Mouse (Mus musculus): ENCODE measurements around the gene Mep1a. TPM values are rescaled to one million over a fixed set of nuclear protein-coding genes. Genes with fewer than 3 reads are reported as not detected.
A peak's percentile ranks its signal among the peaks of the same experiment; 100 is the strongest.
"Not testable (repeated sequence)": the region's sequence is repeated elsewhere in the genome, so short reads cannot be mapped to it uniquely, and the experiment has no call there.

The Mep1a gene
- 0.06 TPM in 1 of 2 replicates, not detected in the other for polyA plus RNA-seq (2015; fragmentation: Nextera tagmentation; extraction: Ambion mirVana)

GRCm38 (mm10) chr17:43502592-43502991 lies at the start of gene Mep1a:
Gene Mep1a (minus strand): TSS chr17:43502812.
- Histone ChIP-seq H3K9ac (replicated peaks) (no peak within 1 kb of the TSS), H3K36me3 (replicated peaks; ENCODE audit: insufficient read depth, low read length) (no peaks in the 10 kb centered on the region), H3K4me3 (ENCODE audit: low read depth, low read length) (no peak within 1 kb of the TSS), H3K4me1 (ENCODE audit: insufficient read depth) (no peaks in the 10 kb centered on the region), H3K4me2 (ENCODE audit: low read depth, low read length) (no peak within 1 kb of the TSS), H3K27me3 (ENCODE audit: insufficient read depth, low read length) (no peaks in the 10 kb centered on the region), H3K27ac (ENCODE audit: low read depth) (no peak within 1 kb of the TSS), H3K9me3 (ENCODE audit: low read length) (no peaks in the 10 kb centered on the region)
- 82% methylated on average over 9 of the region's 9 CpGs for WGBS (ENCODE audit: insufficient replicate concordance)
- ATAC-seq, result no peak
- DNase-seq, result no peak
- no peak for TF ChIP-seq CTCF (IDR thresholded peaks at IDR 0.05; ENCODE audit: low read depth)
- TF ChIP-seq EP300 (IDR thresholded peaks at IDR 0.05; ENCODE audit: low read depth), result no peak

- WGBS (ENCODE audit: insufficient replicate concordance), result 69% methylated on average over 3 of the region's 3 CpGs
Measured at GRCm38 (mm10) chr17:43551122-43551630, 48.6 kb upstream of the Mep1a start.

GRCm38 (mm10) chr17:43544040-43544439 lies 41.4 kb upstream of the Mep1a start:
- no peaks in the 10 kb centered on the region for H3K9me3 ChIP-seq (ENCODE audit: low read length)
- H3K4me2 ChIP-seq (ENCODE audit: low read depth, low read length), result no peak overlapping the region
- H3K36me3 ChIP-seq (replicated peaks; ENCODE audit: insufficient read depth, low read length), result no peaks in the 10 kb centered on the region
- no peaks in the 10 kb centered on the region; the same call in 1 of the 2 replicates for H3K4me1 ChIP-seq (ENCODE audit: insufficient read depth)
- ATAC-seq (no peak), DNase-seq (no peak)
- no peak overlapping the region for H3K9ac ChIP-seq (replicated peaks)
- H3K27me3 ChIP-seq (ENCODE audit: insufficient read depth, low read length), result no peaks in the 10 kb centered on the region
- no peak overlapping the region for H3K27ac ChIP-seq (ENCODE audit: low read depth)
- no peak for TF ChIP-seq EP300 (IDR thresholded peaks at IDR 0.05; ENCODE audit: low read depth)
- TF ChIP-seq CTCF (IDR thresholded peaks at IDR 0.05; ENCODE audit: low read depth), result no peak
- no peak overlapping the region for H3K4me3 ChIP-seq (ENCODE audit: low read depth, low read length)
- WGBS (ENCODE audit: insufficient replicate concordance), result 53% methylated on average over 4 of the region's 4 CpGs

More at GRCm38 (mm10) chr17:43551122-43551630, 48.6 kb upstream of the Mep1a start:
- Histone ChIP-seq H3K9ac (replicated peaks) (no peak overlapping the region), H3K36me3 (replicated peaks; ENCODE audit: insufficient read depth, low read length) (no peaks in the 10 kb centered on the region), H3K9me3 (ENCODE audit: low read length) (no peaks in the 10 kb centered on the region), H3K27me3 (ENCODE audit: insufficient read depth, low read length) (no peaks in the 10 kb centered on the region), H3K27ac (ENCODE audit: low read depth) (no peak overlapping the region), H3K4me2 (ENCODE audit: low read depth, low read length) (no peak overlapping the region), H3K4me1 (ENCODE audit: insufficient read depth) (no peaks in the 10 kb centered on the region; the same call in 1 of the 2 replicates), H3K4me3 (ENCODE audit: low read depth, low read length) (no peak overlapping the region)
- DNase-seq (no peak), ATAC-seq (no peak)
- no peak for TF ChIP-seq EP300 (IDR thresholded peaks at IDR 0.05; ENCODE audit: low read depth)
- TF ChIP-seq CTCF (IDR thresholded peaks at IDR 0.05; ENCODE audit: low read depth), result no peak

- Histone ChIP-seq H3K4me3 (ENCODE audit: low read depth, low read length) (no peak within 1 kb of the TSS), H3K9me3 (ENCODE audit: low read length) (no peaks in the 10 kb centered on the region), H3K4me1 (ENCODE audit: insufficient read depth) (no peaks in the 10 kb centered on the region; the same call in 1 of the 2 replicates), H3K27me3 (ENCODE audit: insufficient read depth, low read length) (no peaks in the 10 kb centered on the region), H3K36me3 (replicated peaks; ENCODE audit: insufficient read depth, low read length) (no peaks in the 10 kb centered on the region), H3K4me2 (ENCODE audit: low read depth, low read length) (no peak within 1 kb of the TSS), H3K27ac (ENCODE audit: low read depth) (no peak within 1 kb of the TSS), H3K9ac (replicated peaks) (no peak within 1 kb of the TSS)
- no peak for TF ChIP-seq CTCF (IDR thresholded peaks at IDR 0.05; ENCODE audit: low read depth)
- TF ChIP-seq EP300 (IDR thresholded peaks at IDR 0.05; ENCODE audit: low read depth), result no peak
- DNase-seq (no peak), ATAC-seq (no peak)
- WGBS (ENCODE audit: insufficient replicate concordance), result 37% methylated on average over 1 of the region's 1 CpGs
Measured at GRCm38 (mm10) chr17:43543539-43543938, 40.9 kb upstream of the Mep1a start, which contains the start of gene Ankrd66. Gene Ankrd66 (minus strand): TSS chr17:43543639.

GRCm38 (mm10) chr17:43538767-43539166 lies 36.2 kb upstream of the Mep1a start:
- H3K36me3 ChIP-seq (replicated peaks; ENCODE audit: insufficient read depth, low read length), result no peaks in the 10 kb centered on the region
- 76% methylated on average over 3 of the region's 3 CpGs for WGBS (ENCODE audit: insufficient replicate concordance)

GRCm38 (mm10) chr17:43536841-43537240 lies 34.2 kb upstream of the Mep1a start:
- H3K9me3 ChIP-seq (ENCODE audit: low read length); H3K27ac ChIP-seq (ENCODE audit: low read depth); H3K4me3 ChIP-seq (ENCODE audit: low read depth, low read length); H3K27me3 ChIP-seq (ENCODE audit: insufficient read depth, low read length); H3K4me2 ChIP-seq (ENCODE audit: low read depth, low read length); ATAC-seq; H3K4me1 ChIP-seq (ENCODE audit: insufficient read depth); H3K36me3 ChIP-seq (replicated peaks; ENCODE audit: insufficient read depth, low read length); H3K9ac ChIP-seq (replicated peaks); DNase-seq: not testable (repeated sequence)
- 77% methylated on average over 6 of the region's 6 CpGs for WGBS (ENCODE audit: insufficient replicate concordance)

More at GRCm38 (mm10) chr17:43538767-43539166, 36.2 kb upstream of the Mep1a start:
- H3K4me1 ChIP-seq (ENCODE audit: insufficient read depth), result no peaks in the 10 kb centered on the region
- H3K4me2 ChIP-seq (ENCODE audit: low read depth, low read length), result no peak overlapping the region
- no peaks in the 10 kb centered on the region for H3K27me3 ChIP-seq (ENCODE audit: insufficient read depth, low read length)
- DNase-seq (no peak), ATAC-seq (no peak)
- no peak overlapping the region for H3K9ac ChIP-seq (replicated peaks)
- H3K27ac ChIP-seq (ENCODE audit: low read depth), result 0 out of 2 replicates have a peak overlapping the region, but pooled peaks have one; percentile 1
- no peaks in the 10 kb centered on the region for H3K9me3 ChIP-seq (ENCODE audit: low read length)
- TF ChIP-seq EP300 (IDR thresholded peaks at IDR 0.05; ENCODE audit: low read depth), result no peak
- no peak for TF ChIP-seq CTCF (IDR thresholded peaks at IDR 0.05; ENCODE audit: low read depth)
- H3K4me3 ChIP-seq (ENCODE audit: low read depth, low read length), result no peak overlapping the region

Data from liver, postnatal 0 days (tissue).